Mouse (Mus musculus): ENCODE measurements around the gene Fam118b.

The Fam118b gene

GRCm38 (mm10) chr9:35267146-35267975 lies at the start of gene Fam118b, which contains the start of gene Rpusd4:
Fam118b (minus strand) TSS chr9:35267805.
Rpusd4 (plus strand) TSS chr9:35267865.
- peak; percentile 74 for DNase-seq (ENCODE audit: low read depth)

- no peak for DNase-seq (ENCODE audit: low read depth)
These were observed 49.2 kb upstream of the Fam118b start for GRCm38 (mm10) chr9:35316771-35317211.

- no peak for DNase-seq (ENCODE audit: low read depth)
These were observed 46.6 kb upstream of the Fam118b start for GRCm38 (mm10) chr9:35314254-35314653.

- no peak for DNase-seq (ENCODE audit: low read depth)
These were observed 46.0 kb upstream of the Fam118b start for GRCm38 (mm10) chr9:35313601-35314000.

GRCm38 (mm10) chr9:35312516-35312915 lies 44.9 kb upstream of the Fam118b start:
- peak; percentile 37 for DNase-seq (ENCODE audit: low read depth)

- DNase-seq (ENCODE audit: low read depth), result no peak
These were observed 42.8 kb upstream of the Fam118b start for GRCm38 (mm10) chr9:35310377-35310776.

GRCm38 (mm10) chr9:35307461-35307860 lies 39.9 kb upstream of the Fam118b start:
- DNase-seq (ENCODE audit: low read depth), result peak; percentile 89

GRCm38 (mm10) chr9:35302172-35302571 lies 34.6 kb upstream of the Fam118b start:
- DNase-seq (ENCODE audit: low read depth), result no peak

- DNase-seq (ENCODE audit: low read depth), result no peak
These were observed 30.2 kb upstream of the Fam118b start for GRCm38 (mm10) chr9:35297791-35298190.

GRCm38 (mm10) chr9:35293465-35293864 lies 25.9 kb upstream of the Fam118b start:
- no peak for DNase-seq (ENCODE audit: low read depth)

- DNase-seq (ENCODE audit: low read depth), result no peak
These were observed 23.3 kb upstream of the Fam118b start for GRCm38 (mm10) chr9:35290916-35291315.

GRCm38 (mm10) chr9:35290417-35290816 lies 22.8 kb upstream of the Fam118b start:
- no peak for DNase-seq (ENCODE audit: low read depth)

- DNase-seq (ENCODE audit: low read depth), result no peak
These were observed 22.4 kb upstream of the Fam118b start for GRCm38 (mm10) chr9:35289992-35290391.

- no peak for DNase-seq (ENCODE audit: low read depth)
These were observed 18.7 kb upstream of the Fam118b start for GRCm38 (mm10) chr9:35286351-35286750.

- no peak for DNase-seq (ENCODE audit: low read depth)
These were observed 16.7 kb upstream of the Fam118b start for GRCm38 (mm10) chr9:35284351-35284750.

- no peak for DNase-seq (ENCODE audit: low read depth)
These were observed 15.9 kb upstream of the Fam118b start for GRCm38 (mm10) chr9:35283415-35284069.

GRCm38 (mm10) chr9:35282851-35283200 lies 15.2 kb upstream of the Fam118b start:
- no peak for DNase-seq (ENCODE audit: low read depth)

- DNase-seq (ENCODE audit: low read depth), result peak; percentile 65
These were observed 14.6 kb upstream of the Fam118b start for GRCm38 (mm10) chr9:35282006-35282850.

GRCm38 (mm10) chr9:35278451-35278850 lies 10.8 kb upstream of the Fam118b start:
- no peak for DNase-seq (ENCODE audit: low read depth)

GRCm38 (mm10) chr9:35277855-35278365 lies 10.3 kb upstream of the Fam118b start:
- no peak for DNase-seq (ENCODE audit: low read depth)

GRCm38 (mm10) chr9:35267976-35268715 lies 541 bp upstream of the Fam118b start:
- DNase-seq (ENCODE audit: low read depth), result no peak

All from fibroblast of lung, adult 2 months (primary cell).